Mouse (Mus musculus) embryo, embryonic 10 days (tissue): ENCODE results near the gene Ubap2.

Experiments
- DNase-seq: peaks from one replicate; pipeline ENCODE4 v3.0.0-alpha.2; 2015; ENCODE audit warnings: low spot score

The Ubap2 gene

GRCm38 (mm10) chr4:41274980-41275850, at the start of gene Ubap2:
TSS of gene Ubap2 (minus strand) at chr4:41275144.
- peak; percentile 100 for DNase-seq

- no peak for DNase-seq
These were observed 46.0 kb upstream of the Ubap2 start for GRCm38 (mm10) chr4:41320971-41321370.

GRCm38 (mm10) chr4:41318267-41318666, 43.3 kb upstream of the Ubap2 start:
- DNase-seq: no peak

- peak; percentile 15 for DNase-seq
These were observed 40.2 kb upstream of the Ubap2 start for GRCm38 (mm10) chr4:41315173-41315572.

GRCm38 (mm10) chr4:41314141-41315129, 39.5 kb upstream of the Ubap2 start, which contains the start of gene Dcaf12:
TSS of gene Dcaf12 (minus strand) at chr4:41314889.
- DNase-seq: peak; percentile 98

GRCm38 (mm10) chr4:41313722-41314121, 38.8 kb upstream of the Ubap2 start:
- DNase-seq: no peak

GRCm38 (mm10) chr4:41310567-41311563, 35.9 kb upstream of the Ubap2 start:
- DNase-seq: no peak

GRCm38 (mm10) chr4:41307406-41307805, 32.5 kb upstream of the Ubap2 start:
- no peak for DNase-seq

GRCm38 (mm10) chr4:41304302-41304701, 29.4 kb upstream of the Ubap2 start:
- DNase-seq: no peak

- no peak for DNase-seq
These were observed 28.7 kb upstream of the Ubap2 start for GRCm38 (mm10) chr4:41303671-41304070.

GRCm38 (mm10) chr4:41298976-41299375, 24.0 kb upstream of the Ubap2 start:
- DNase-seq: no peak

GRCm38 (mm10) chr4:41295960-41296359, 21.0 kb upstream of the Ubap2 start:
- no peak for DNase-seq

GRCm38 (mm10) chr4:41295507-41295906, 20.6 kb upstream of the Ubap2 start:
- DNase-seq: no peak

- DNase-seq: no peak
These were observed 19.0 kb upstream of the Ubap2 start for GRCm38 (mm10) chr4:41293907-41294306.

GRCm38 (mm10) chr4:41289802-41290201, 14.9 kb upstream of the Ubap2 start:
- DNase-seq: no peak

- DNase-seq: peak; percentile 79
These were observed 11.5 kb upstream of the Ubap2 start for GRCm38 (mm10) chr4:41286420-41286819.

- DNase-seq: peak; percentile 25
These were observed 9.1 kb upstream of the Ubap2 start for GRCm38 (mm10) chr4:41284087-41284486.

GRCm38 (mm10) chr4:41275927-41276326, 983 bp upstream of the Ubap2 start:
- no peak for DNase-seq

GRCm38 (mm10) chr4:41274377-41274979, 466 bp downstream of the Ubap2 start:
- no peak for DNase-seq

- no peak for DNase-seq
These were observed 6.8 kb downstream of the Ubap2 start for GRCm38 (mm10) chr4:41268133-41268532.

- DNase-seq: no peak
These were observed 8.6 kb downstream of the Ubap2 start for GRCm38 (mm10) chr4:41266350-41266749.
